Mouse (Mus musculus): ENCODE data around the gene Cacna2d3. TPM values are rescaled to one million over a fixed set of nuclear protein-coding genes. Genes with fewer than 3 reads are reported as not detected.
A peak's percentile ranks its signal among the peaks of the same experiment; 100 is the strongest.

Gene Cacna2d3
- polyA plus RNA-seq, 1 experiment from 2014 or later = 0.54 TPM

DNA sequence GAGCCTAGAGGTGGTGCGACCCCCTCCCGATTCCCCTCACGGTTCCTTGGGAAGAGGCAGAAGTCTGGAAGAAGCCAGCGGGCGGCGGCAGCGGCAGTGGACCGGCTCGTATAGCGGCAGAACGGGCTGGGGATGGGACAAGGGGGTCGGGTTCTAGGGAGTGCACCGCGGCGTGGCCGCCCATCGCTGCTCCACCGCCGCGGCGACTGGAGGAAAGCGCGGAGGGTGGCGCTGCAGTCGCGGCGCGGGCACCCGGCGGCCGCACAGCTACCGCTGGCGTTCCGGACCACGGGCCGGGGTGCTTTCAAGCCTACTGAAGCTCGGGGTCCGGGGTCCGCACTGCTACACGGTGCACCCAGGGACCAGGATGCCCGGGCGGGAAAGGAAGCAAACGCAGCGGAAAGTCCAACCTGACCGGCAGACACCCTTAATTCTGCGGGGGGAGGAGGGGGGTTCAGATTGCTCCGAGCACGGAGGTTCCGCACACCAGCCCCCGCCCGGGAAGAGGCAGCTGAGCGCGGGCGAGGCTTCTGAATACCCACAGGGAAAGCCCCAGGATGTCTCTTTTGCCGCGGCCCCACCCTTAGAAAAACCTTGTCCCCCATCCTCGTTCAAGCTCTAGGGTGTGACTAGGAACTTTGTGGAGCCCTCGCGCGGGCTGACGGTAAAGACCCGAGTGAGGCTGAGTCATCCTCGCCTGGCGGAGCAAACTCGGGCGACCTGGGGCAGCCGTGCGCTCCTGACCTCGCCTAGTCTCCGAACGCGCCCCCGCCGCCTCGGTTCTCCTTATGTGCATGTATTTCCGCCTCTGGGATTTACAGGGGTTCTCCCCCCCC, 940 bp upstream of the Cacna2d3 start:
- WGBS = under 1% methylated on average over 75 of the region's 76 CpGs
- H3K27me3 ChIP-seq (ENCODE audit: control insufficient read depth, insufficient read depth, low read length) = peaks cover 75% of the 10 kb centered on the region
- peak overlapping the region; percentile 76 for H3K4me3 ChIP-seq (ENCODE audit: low read length)
- no peak overlapping the region for H3K27ac ChIP-seq (ENCODE audit: low read length)
- H3K9me3 ChIP-seq (replicated peaks; ENCODE audit: control insufficient read depth, low read length) = no peaks in the 10 kb centered on the region
- ATAC-seq (replicated peaks; ENCODE audit: extremely low read depth, insufficient read depth, low FRiP score) = 0 out of 2 replicates have a peak, but pooled peaks have one; percentile 29
- peak overlapping the region; percentile 100 for H3K4me2 ChIP-seq (ENCODE audit: low read depth, low read length)
- peak overlapping the region; percentile 66 for H3K9ac ChIP-seq (ENCODE audit: low read length)
- H3K36me3 ChIP-seq (ENCODE audit: control insufficient read depth, insufficient read depth) = no peaks in the 10 kb centered on the region
- H3K4me1 ChIP-seq (ENCODE audit: control insufficient read depth, insufficient read depth, low read length) = peaks cover 7% of the 10 kb centered on the region

DNA sequence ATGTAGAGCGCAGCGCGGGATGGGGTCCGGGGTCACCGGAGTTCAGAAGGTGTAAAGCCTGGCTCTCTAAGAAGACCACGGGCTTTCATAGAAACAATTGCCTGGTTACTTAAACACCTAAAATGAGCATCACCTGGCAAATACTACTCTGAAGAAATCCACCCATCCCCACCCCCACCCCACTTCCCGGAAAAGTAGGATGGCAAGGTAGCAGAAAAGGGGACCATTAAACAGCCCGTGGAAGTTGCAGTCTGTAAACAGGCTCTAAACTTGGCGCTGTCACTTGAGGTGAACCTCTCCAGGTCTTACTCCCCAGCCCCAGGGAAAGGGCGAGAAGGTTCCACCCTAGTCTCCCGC, 555 bp downstream of the Cacna2d3 start:
- Histone ChIP-seq H3K9ac (ENCODE audit: low read length) (peak overlapping the region; percentile 66; the same call in 1 of the 2 replicates), H3K27ac (ENCODE audit: low read length) (no peak overlapping the region)
- WGBS = 1% methylated on average over 11 of the region's 11 CpGs

DNA sequence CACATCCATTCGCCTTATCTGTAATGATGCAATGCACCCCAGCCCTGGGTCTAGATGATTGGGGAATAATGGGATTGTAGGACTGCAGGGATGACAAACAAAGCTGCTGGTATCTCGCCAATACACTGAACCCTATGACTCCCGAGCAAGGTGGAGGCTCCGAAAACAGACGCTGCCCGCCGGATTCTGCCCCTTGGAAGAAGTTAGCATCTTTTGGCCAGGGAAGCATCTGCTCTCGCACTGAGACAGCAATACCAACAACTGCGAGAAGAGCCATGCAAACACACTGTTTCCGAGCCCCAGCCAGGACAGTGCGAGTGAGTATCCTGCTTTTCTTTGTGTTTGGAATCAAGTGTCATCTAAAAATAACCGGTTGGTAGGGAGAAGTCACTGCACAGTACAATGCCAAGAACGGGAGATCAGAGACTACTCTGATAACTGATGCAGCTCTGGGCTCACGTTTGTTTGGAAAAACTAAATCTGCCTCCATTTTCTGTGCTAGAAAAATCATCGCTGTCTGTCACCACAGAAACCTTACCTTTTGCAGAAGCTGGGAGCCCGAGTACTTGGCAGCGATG, 1.2 kb downstream of the Cacna2d3 start:
- Histone ChIP-seq H3K4me2 (ENCODE audit: low read depth, low read length) (peak overlapping the region; percentile 100; the same call in 1 of the 2 replicates), H3K27me3 (ENCODE audit: control insufficient read depth, insufficient read depth, low read length) (peaks cover 71% of the 10 kb centered on the region), H3K4me1 (ENCODE audit: control insufficient read depth, insufficient read depth, low read length) (peaks cover 7% of the 10 kb centered on the region), H3K36me3 (ENCODE audit: control insufficient read depth, insufficient read depth) (no peaks in the 10 kb centered on the region), H3K9ac (ENCODE audit: low read length) (no peak overlapping the region), H3K9me3 (replicated peaks; ENCODE audit: control insufficient read depth, low read length) (no peaks in the 10 kb centered on the region), H3K4me3 (ENCODE audit: low read length) (peak overlapping the region; percentile 76), H3K27ac (ENCODE audit: low read length) (no peak overlapping the region)
- 3% methylated on average over 17 of the region's 17 CpGs for WGBS
- no peak for ATAC-seq (replicated peaks; ENCODE audit: extremely low read depth, insufficient read depth, low FRiP score)

More for the DNA sequence above, 555 bp downstream of the Cacna2d3 start:
- no peaks in the 10 kb centered on the region for H3K9me3 ChIP-seq (replicated peaks; ENCODE audit: control insufficient read depth, low read length)
- H3K4me3 ChIP-seq (ENCODE audit: low read length) = peak overlapping the region; percentile 76
- no peaks in the 10 kb centered on the region for H3K36me3 ChIP-seq (ENCODE audit: control insufficient read depth, insufficient read depth)
- no peak for ATAC-seq (replicated peaks; ENCODE audit: extremely low read depth, insufficient read depth, low FRiP score)
- peaks cover 7% of the 10 kb centered on the region for H3K4me1 ChIP-seq (ENCODE audit: control insufficient read depth, insufficient read depth, low read length)
- H3K27me3 ChIP-seq (ENCODE audit: control insufficient read depth, insufficient read depth, low read length) = peaks cover 74% of the 10 kb centered on the region
- peak overlapping the region; percentile 100 for H3K4me2 ChIP-seq (ENCODE audit: low read depth, low read length)

DNA sequence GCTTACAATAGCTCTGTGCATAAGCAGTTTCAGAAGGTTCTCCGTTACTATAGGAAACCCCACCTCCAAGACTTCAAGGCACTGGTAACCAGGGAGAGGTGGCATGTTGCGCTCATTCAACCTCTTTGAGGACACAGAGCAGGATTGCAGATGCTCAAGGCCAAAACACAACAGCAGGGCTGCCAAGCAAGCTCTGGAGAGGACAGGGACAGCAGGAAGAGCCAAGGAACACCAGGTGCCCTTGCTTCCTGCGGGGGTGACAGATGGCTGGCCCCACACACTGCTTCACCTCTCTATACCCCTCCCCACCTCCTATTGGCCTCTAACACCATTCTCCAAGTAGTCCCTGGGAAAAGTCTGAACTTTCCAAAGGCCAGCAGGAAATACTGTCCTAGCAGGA, 9.0 kb downstream of the Cacna2d3 start:
- Histone ChIP-seq H3K4me3 (ENCODE audit: low read length) (no peak overlapping the region), H3K27ac (ENCODE audit: low read length) (no peak overlapping the region), H3K4me2 (ENCODE audit: low read depth, low read length) (no peak overlapping the region), H3K27me3 (ENCODE audit: control insufficient read depth, insufficient read depth, low read length) (peaks cover 12% of the 10 kb centered on the region), H3K36me3 (ENCODE audit: control insufficient read depth, insufficient read depth) (no peaks in the 10 kb centered on the region), H3K9me3 (replicated peaks; ENCODE audit: control insufficient read depth, low read length) (no peaks in the 10 kb centered on the region), H3K4me1 (ENCODE audit: control insufficient read depth, insufficient read depth, low read length) (no peaks in the 10 kb centered on the region), H3K9ac (ENCODE audit: low read length) (no peak overlapping the region)
- no peak for ATAC-seq (replicated peaks; ENCODE audit: extremely low read depth, insufficient read depth, low FRiP score)
- WGBS = 61% methylated on average over 3 of the region's 3 CpGs

DNA sequence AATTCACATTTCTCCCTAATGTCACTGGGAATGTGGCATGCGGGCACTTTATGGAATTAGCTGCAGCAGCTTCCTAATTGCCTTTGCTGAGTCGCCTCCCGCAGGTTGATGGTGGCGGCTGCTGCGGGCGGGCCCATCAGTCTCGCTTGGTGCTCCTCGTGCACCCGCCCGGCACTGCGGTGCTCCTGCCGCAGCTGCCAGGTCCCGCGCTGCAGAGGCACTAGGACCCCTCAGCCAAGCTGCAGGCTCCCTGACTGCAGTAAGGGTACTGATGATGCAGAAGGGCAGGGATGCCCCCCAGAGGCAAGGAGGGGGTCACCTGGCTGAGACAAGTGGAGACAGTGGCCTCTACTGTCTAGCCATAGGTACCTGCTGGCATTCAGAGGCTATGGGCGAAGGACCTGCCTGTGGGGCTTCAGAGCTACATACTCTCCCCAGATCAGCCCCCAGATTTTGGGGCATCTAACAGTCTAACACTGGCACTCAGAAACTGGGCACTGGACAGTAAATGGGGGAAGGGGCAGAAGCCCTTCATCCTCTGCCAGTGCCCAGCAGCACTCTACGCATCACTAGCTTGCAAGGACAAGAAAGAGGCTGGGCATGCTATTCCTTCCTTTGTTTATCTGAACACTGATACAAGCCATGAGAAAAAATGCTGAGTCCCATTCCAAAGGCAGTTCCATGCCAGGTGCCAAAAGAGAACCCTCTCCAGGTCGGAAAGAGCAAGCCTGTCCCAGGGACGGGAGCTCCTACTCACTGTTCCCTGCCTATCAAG, 13.9 kb downstream of the Cacna2d3 start:
- Histone ChIP-seq H3K27me3 (ENCODE audit: control insufficient read depth, insufficient read depth, low read length) (peaks cover 2% of the 10 kb centered on the region; the same call in 1 of the 2 replicates), H3K4me1 (ENCODE audit: control insufficient read depth, insufficient read depth, low read length) (no peaks in the 10 kb centered on the region), H3K27ac (ENCODE audit: low read length) (no peak overlapping the region), H3K9me3 (replicated peaks; ENCODE audit: control insufficient read depth, low read length) (no peaks in the 10 kb centered on the region), H3K9ac (ENCODE audit: low read length) (no peak overlapping the region), H3K4me3 (ENCODE audit: low read length) (no peak overlapping the region), H3K36me3 (ENCODE audit: control insufficient read depth, insufficient read depth) (no peaks in the 10 kb centered on the region), H3K4me2 (ENCODE audit: low read depth, low read length) (no peak overlapping the region)
- no peak for ATAC-seq (replicated peaks; ENCODE audit: extremely low read depth, insufficient read depth, low FRiP score)
- WGBS = 34% methylated on average over 18 of the region's 18 CpGs

DNA sequence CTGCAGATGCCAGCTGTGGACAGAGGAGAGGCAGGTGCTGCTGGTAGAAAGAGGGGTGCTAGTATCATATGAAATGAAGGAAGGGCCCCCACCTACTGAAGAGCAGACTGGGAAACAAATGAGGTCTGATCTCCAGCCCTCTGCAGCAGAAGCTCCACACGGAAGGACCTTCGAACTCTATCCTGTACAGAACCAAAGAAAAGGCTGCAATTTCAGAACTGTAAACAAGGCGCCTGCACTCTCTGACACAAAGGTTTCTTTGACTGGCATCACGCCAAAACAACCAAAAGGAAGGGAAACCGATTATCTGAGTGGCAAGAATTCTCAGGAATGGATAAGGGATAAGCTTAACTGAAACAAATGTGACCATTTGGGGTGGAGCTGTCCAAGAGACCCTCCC, 18.9 kb downstream of the Cacna2d3 start:
- no peak overlapping the region for H3K4me3 ChIP-seq (ENCODE audit: low read length)
- H3K9ac ChIP-seq (ENCODE audit: low read length) = no peak overlapping the region
- peaks cover 2% of the 10 kb centered on the region for H3K27me3 ChIP-seq (ENCODE audit: control insufficient read depth, insufficient read depth, low read length)
- no peaks in the 10 kb centered on the region for H3K9me3 ChIP-seq (replicated peaks; ENCODE audit: control insufficient read depth, low read length)
- no peak overlapping the region for H3K27ac ChIP-seq (ENCODE audit: low read length)
- H3K4me1 ChIP-seq (ENCODE audit: control insufficient read depth, insufficient read depth, low read length) = no peaks in the 10 kb centered on the region
- 43% methylated on average over 5 of the region's 5 CpGs for WGBS
- no peak overlapping the region for H3K4me2 ChIP-seq (ENCODE audit: low read depth, low read length)
- H3K36me3 ChIP-seq (ENCODE audit: control insufficient read depth, insufficient read depth) = no peaks in the 10 kb centered on the region
- ATAC-seq (replicated peaks; ENCODE audit: extremely low read depth, insufficient read depth, low FRiP score) = no peak

DNA sequence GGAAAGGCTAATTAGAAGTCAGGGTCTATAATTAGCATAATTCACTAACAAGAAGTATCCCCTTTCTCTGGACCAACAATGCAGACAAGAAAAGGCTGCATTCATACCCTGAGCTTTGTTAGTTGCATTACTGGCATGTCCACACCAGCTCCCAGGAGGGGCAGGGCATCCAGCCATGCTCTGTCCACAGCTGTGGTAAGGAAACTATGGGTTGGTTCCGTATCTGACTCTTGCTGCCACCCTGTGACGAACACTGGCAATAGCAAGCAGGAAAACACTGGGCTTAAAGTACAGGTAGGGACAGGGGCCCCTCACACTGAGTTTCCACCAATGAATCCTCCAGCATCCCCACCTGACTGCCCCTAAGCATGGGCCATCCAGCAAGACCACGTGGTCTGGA, 25.5 kb downstream of the Cacna2d3 start:
- Histone ChIP-seq H3K9me3 (replicated peaks; ENCODE audit: control insufficient read depth, low read length) (no peaks in the 10 kb centered on the region), H3K27me3 (ENCODE audit: control insufficient read depth, insufficient read depth, low read length) (no peaks in the 10 kb centered on the region; the same call in 1 of the 2 replicates), H3K9ac (ENCODE audit: low read length) (no peak overlapping the region), H3K4me1 (ENCODE audit: control insufficient read depth, insufficient read depth, low read length) (no peaks in the 10 kb centered on the region), H3K4me3 (ENCODE audit: low read length) (no peak overlapping the region), H3K36me3 (ENCODE audit: control insufficient read depth, insufficient read depth) (no peaks in the 10 kb centered on the region), H3K27ac (ENCODE audit: low read length) (no peak overlapping the region), H3K4me2 (ENCODE audit: low read depth, low read length) (no peak overlapping the region)
- no peak for ATAC-seq (replicated peaks; ENCODE audit: extremely low read depth, insufficient read depth, low FRiP score)
- WGBS = 3% methylated on average over 3 of the region's 3 CpGs

DNA sequence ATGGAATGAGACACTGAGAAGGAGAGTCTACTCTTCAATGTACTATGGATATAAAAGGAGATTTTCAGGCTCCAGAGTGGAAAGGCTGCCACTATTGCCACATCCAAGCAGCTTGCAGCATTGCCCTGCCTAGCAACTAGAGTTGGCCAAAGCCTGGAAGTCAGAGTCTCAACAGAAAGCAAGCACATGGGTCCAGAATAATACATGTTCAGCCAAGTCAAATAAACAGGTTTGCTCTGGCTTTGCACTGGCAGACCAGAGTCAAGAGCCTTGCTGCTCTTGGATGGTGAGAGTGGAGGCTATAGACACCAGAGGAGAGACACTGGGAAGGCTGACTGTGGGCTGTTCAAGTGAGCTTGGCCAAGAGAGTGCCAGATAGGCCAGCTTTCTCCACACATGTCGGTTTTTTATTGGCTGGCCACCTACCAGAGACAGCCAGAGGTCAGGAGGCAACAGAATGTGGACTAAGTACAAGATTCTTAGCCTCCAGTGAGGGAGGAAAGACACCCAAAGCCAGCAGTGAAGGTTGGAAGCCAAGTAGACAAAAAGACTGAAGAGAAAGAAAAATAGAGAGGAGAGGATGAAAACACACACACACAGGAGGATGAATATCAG, 49.1 kb downstream of the Cacna2d3 start:
- no peak overlapping the region for H3K4me2 ChIP-seq (ENCODE audit: low read depth, low read length)
- H3K4me3 ChIP-seq (ENCODE audit: low read length) = no peak overlapping the region
- no peaks in the 10 kb centered on the region for H3K4me1 ChIP-seq (ENCODE audit: control insufficient read depth, insufficient read depth, low read length)
- H3K9me3 ChIP-seq (replicated peaks; ENCODE audit: control insufficient read depth, low read length) = no peaks in the 10 kb centered on the region
- WGBS = 28% methylated on average over 1 of the region's 1 CpGs
- H3K36me3 ChIP-seq (ENCODE audit: control insufficient read depth, insufficient read depth) = no peaks in the 10 kb centered on the region
- H3K27ac ChIP-seq (ENCODE audit: low read length) = no peak overlapping the region
- H3K9ac ChIP-seq (ENCODE audit: low read length) = no peak overlapping the region
- ATAC-seq (replicated peaks; ENCODE audit: extremely low read depth, insufficient read depth, low FRiP score) = no peak
- no peaks in the 10 kb centered on the region for H3K27me3 ChIP-seq (ENCODE audit: control insufficient read depth, insufficient read depth, low read length)
